Mouse (Mus musculus): ENCODE measurements at regions not wholly inside any gene's neighbourhood (a gene's known extent, or its start where the extent isn't known, plus 50 kb on each side); places are given as distances from the start of the nearest gene placed in this dataset.

DNA sequence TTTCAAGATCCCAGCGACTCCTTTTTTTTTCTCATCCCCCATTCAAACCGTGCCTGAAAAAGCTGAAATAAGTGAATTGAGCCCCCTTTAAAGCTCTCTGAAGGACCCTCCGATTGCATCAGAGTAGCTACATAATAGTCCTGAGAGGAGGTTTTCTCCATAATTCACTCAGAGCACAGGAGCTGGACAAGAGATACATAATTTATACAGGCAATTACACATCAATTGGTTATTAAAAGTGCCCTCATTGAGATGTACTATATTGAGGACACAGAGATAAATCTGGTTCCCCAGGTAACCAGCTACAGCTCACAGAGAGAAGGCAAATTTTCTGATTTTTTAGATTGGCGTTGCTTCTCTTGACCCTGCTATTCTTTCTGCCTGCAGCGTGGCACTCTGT is 636.1 kb upstream of the Kirrel3 start:
- Histone ChIP-seq H3K27ac (ENCODE audit: low read depth, low read length) (no peak overlapping the region), H3K9me3 (ENCODE audit: low read length) (no peaks in the 10 kb centered on the region), H3K27me3 (ENCODE audit: insufficient read depth, low read length) (no peaks in the 10 kb centered on the region), H3K4me2 (ENCODE audit: low read depth, low read length, poor library complexity, severe bottlenecking) (no peak overlapping the region), H3K36me3 (ENCODE audit: insufficient read depth, low read length) (no peaks in the 10 kb centered on the region), H3K4me1 (ENCODE audit: insufficient read depth, low read length) (no peaks in the 10 kb centered on the region), H3K4me3 (ENCODE audit: low read depth, low read length) (no peak overlapping the region), H3K9ac (replicated peaks; ENCODE audit: low read length, poor library complexity, severe bottlenecking) (no peak overlapping the region)
- 64% methylated on average over 5 of the region's 5 CpGs for WGBS
- DNase-seq (ENCODE audit: low spot score) (no peak), ATAC-seq (ENCODE audit: low FRiP score) (no peak)
- TF ChIP-seq CTCF (IDR thresholded peaks at IDR 0.05), result no peak

GRCm38 (mm10) chr9:33850024-33850423 is 635.7 kb upstream of the Kirrel3 start:
- Histone ChIP-seq H3K9me3 (ENCODE audit: low read length) (no peaks in the 10 kb centered on the region), H3K4me1 (ENCODE audit: insufficient read depth, low read length) (no peaks in the 10 kb centered on the region), H3K4me2 (ENCODE audit: low read depth, low read length, poor library complexity, severe bottlenecking) (no peak overlapping the region), H3K36me3 (ENCODE audit: insufficient read depth, low read length) (no peaks in the 10 kb centered on the region), H3K4me3 (ENCODE audit: low read depth, low read length) (no peak overlapping the region), H3K27ac (ENCODE audit: low read depth, low read length) (no peak overlapping the region), H3K27me3 (ENCODE audit: insufficient read depth, low read length) (no peaks in the 10 kb centered on the region), H3K9ac (replicated peaks; ENCODE audit: low read length, poor library complexity, severe bottlenecking) (no peak overlapping the region)
- no peak for ATAC-seq (ENCODE audit: low FRiP score)
- DNase-seq (ENCODE audit: low spot score), result no peak
- no peak for TF ChIP-seq CTCF (IDR thresholded peaks at IDR 0.05)
- WGBS, result 73% methylated on average over 7 of the region's 7 CpGs

DNA sequence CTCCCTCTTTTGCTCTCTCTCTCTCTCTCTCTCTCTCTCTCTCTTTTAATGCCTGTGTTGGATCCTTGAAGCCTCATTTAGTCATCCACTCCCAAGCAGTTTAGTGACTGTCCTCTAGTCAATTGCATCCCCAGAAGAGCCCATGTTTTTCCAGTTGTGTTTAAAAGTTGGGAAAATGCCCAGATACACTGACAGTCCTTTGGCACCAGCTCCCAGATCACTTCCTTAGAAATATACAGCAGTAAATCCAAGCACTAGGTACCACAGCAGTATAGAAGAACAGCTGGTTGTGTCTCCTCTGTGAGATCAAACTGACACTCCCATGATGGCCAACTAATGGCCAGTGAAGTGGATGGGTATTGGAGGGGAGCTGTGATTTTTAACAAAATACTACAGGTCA is 634.7 kb upstream of the Kirrel3 start:
- H3K27me3 ChIP-seq (ENCODE audit: insufficient read depth, low read length), result no peaks in the 10 kb centered on the region
- DNase-seq (ENCODE audit: low spot score), result no peak

GRCm38 (mm10) chr9:33856169-33856568 is 629.5 kb upstream of the Kirrel3 start:
- Histone ChIP-seq H3K4me3 (ENCODE audit: low read depth, low read length) (no peak overlapping the region), H3K27me3 (ENCODE audit: insufficient read depth, low read length) (no peaks in the 10 kb centered on the region), H3K9ac (replicated peaks; ENCODE audit: low read length, poor library complexity, severe bottlenecking) (no peak overlapping the region), H3K4me1 (ENCODE audit: insufficient read depth, low read length) (no peaks in the 10 kb centered on the region), H3K4me2 (ENCODE audit: low read depth, low read length, poor library complexity, severe bottlenecking) (no peak overlapping the region), H3K36me3 (ENCODE audit: insufficient read depth, low read length) (no peaks in the 10 kb centered on the region), H3K27ac (ENCODE audit: low read depth, low read length) (no peak overlapping the region), H3K9me3 (ENCODE audit: low read length) (no peaks in the 10 kb centered on the region)
- 38% methylated on average over 2 of the region's 2 CpGs for WGBS
- no peak for ATAC-seq (ENCODE audit: low FRiP score)
- no peak for DNase-seq (ENCODE audit: low spot score)
- peak; percentile 66 for TF ChIP-seq CTCF (IDR thresholded peaks at IDR 0.05)

More for the DNA sequence above, 634.7 kb upstream of the Kirrel3 start:
- Histone ChIP-seq H3K9me3 (ENCODE audit: low read length) (no peaks in the 10 kb centered on the region), H3K27ac (ENCODE audit: low read depth, low read length) (no peak overlapping the region), H3K4me1 (ENCODE audit: insufficient read depth, low read length) (no peaks in the 10 kb centered on the region), H3K9ac (replicated peaks; ENCODE audit: low read length, poor library complexity, severe bottlenecking) (no peak overlapping the region), H3K4me3 (ENCODE audit: low read depth, low read length) (no peak overlapping the region), H3K4me2 (ENCODE audit: low read depth, low read length, poor library complexity, severe bottlenecking) (no peak overlapping the region), H3K36me3 (ENCODE audit: insufficient read depth, low read length) (no peaks in the 10 kb centered on the region)
- no peak for ATAC-seq (ENCODE audit: low FRiP score)
- no peak for TF ChIP-seq CTCF (IDR thresholded peaks at IDR 0.05)

DNA sequence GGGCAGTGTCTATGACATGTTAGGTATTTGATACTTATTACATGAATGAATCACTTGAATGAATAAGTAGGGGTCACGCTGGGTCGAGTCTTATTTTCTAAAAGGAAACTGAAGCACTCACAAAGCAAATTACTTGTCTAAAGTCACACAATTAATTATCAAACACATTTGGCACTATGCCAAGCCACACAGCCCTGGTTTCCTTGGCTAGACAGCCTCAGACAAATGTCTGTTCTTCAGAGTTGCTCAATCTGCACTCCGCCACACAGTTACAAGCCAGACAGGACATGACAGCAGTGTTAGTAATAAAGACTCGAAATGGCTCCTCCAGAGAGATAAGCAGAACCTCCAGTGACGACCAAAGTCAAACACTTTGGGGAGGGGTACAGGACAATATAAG is 627.2 kb upstream of the Kirrel3 start:
- Histone ChIP-seq H3K4me1 (ENCODE audit: insufficient read depth, low read length) (no peaks in the 10 kb centered on the region), H3K36me3 (ENCODE audit: insufficient read depth, low read length) (no peaks in the 10 kb centered on the region), H3K27ac (ENCODE audit: low read depth, low read length) (no peak overlapping the region), H3K9me3 (ENCODE audit: low read length) (no peaks in the 10 kb centered on the region), H3K27me3 (ENCODE audit: insufficient read depth, low read length) (no peaks in the 10 kb centered on the region), H3K4me2 (ENCODE audit: low read depth, low read length, poor library complexity, severe bottlenecking) (no peak overlapping the region), H3K9ac (replicated peaks; ENCODE audit: low read length, poor library complexity, severe bottlenecking) (no peak overlapping the region), H3K4me3 (ENCODE audit: low read depth, low read length) (no peak overlapping the region)
- ATAC-seq (ENCODE audit: low FRiP score) (no peak), DNase-seq (ENCODE audit: low spot score) (peak; percentile 20)
- WGBS, result 76% methylated on average over 5 of the region's 5 CpGs
- TF ChIP-seq CTCF (IDR thresholded peaks at IDR 0.05), result no peak

DNA sequence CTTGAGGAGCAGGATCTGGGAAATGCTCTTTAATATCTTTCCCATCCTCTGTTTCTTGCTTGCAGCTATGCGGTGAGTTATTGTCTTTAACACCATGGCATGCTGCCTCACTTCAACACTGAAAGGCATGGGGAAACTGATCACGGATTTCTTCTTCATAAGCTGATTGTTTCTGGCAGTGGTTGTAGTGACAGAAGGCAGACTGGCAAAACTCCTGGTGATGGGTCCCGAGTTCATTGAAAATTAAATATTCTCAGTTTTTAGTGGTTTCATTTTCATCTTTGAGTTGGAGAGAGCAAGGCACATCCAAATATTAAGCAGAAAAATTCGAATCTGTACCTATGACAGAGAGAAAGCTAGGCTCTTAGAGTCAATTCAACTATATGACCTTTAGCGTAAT is 617.0 kb upstream of the Kirrel3 start:
- no peak for TF ChIP-seq CTCF (IDR thresholded peaks at IDR 0.05)
- ATAC-seq (ENCODE audit: low FRiP score) (no peak), DNase-seq (ENCODE audit: low spot score) (no peak)
- no peak overlapping the region for H3K4me3 ChIP-seq (ENCODE audit: low read depth, low read length)
- no peaks in the 10 kb centered on the region for H3K36me3 ChIP-seq (ENCODE audit: insufficient read depth, low read length)
- 81% methylated on average over 5 of the region's 5 CpGs for WGBS
- H3K4me2 ChIP-seq (ENCODE audit: low read depth, low read length, poor library complexity, severe bottlenecking), result no peak overlapping the region
- no peak overlapping the region for H3K27ac ChIP-seq (ENCODE audit: low read depth, low read length)
- no peaks in the 10 kb centered on the region for H3K27me3 ChIP-seq (ENCODE audit: insufficient read depth, low read length)
- H3K9me3 ChIP-seq (ENCODE audit: low read length), result no peaks in the 10 kb centered on the region
- H3K4me1 ChIP-seq (ENCODE audit: insufficient read depth, low read length), result no peaks in the 10 kb centered on the region
- H3K9ac ChIP-seq (replicated peaks; ENCODE audit: low read length, poor library complexity, severe bottlenecking), result no peak overlapping the region

DNA sequence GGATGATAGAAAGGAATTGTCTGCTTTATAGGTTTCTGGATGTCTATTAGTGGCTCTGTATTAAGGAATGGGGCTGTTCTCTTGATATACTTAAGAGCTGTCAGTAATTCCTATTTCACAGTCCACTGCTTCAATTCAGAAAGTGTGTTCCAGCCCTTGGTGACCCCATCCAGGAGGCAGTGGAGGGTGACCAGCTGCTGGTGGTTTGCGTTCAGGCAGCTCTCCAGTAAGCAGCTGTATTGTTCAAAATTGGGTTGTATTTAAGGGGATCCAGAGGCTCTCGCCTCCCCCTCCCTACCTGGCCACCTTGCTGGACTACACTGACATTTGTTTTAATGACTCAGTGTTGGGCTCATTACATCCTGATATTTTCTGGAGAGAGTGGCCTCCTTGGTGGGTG is 598.4 kb upstream of the Kirrel3 start:
- no peaks in the 10 kb centered on the region for H3K4me1 ChIP-seq (ENCODE audit: insufficient read depth, low read length)
- no peaks in the 10 kb centered on the region for H3K36me3 ChIP-seq (ENCODE audit: insufficient read depth, low read length)
- no peak for TF ChIP-seq CTCF (IDR thresholded peaks at IDR 0.05)
- DNase-seq (ENCODE audit: low spot score) (no peak), ATAC-seq (ENCODE audit: low FRiP score) (no peak)
- WGBS, result 32% methylated on average over 2 of the region's 2 CpGs
- no peak overlapping the region for H3K27ac ChIP-seq (ENCODE audit: low read depth, low read length)
- no peaks in the 10 kb centered on the region for H3K27me3 ChIP-seq (ENCODE audit: insufficient read depth, low read length)
- no peak overlapping the region for H3K4me3 ChIP-seq (ENCODE audit: low read depth, low read length)
- no peak overlapping the region for H3K4me2 ChIP-seq (ENCODE audit: low read depth, low read length, poor library complexity, severe bottlenecking)
- H3K9me3 ChIP-seq (ENCODE audit: low read length), result no peaks in the 10 kb centered on the region
- H3K9ac ChIP-seq (replicated peaks; ENCODE audit: low read length, poor library complexity, severe bottlenecking), result no peak overlapping the region
